Mouse (Mus musculus) heart, embryonic 14.5 days (tissue): ENCODE measurements around the gene 1110017D15Rik. TPM values are rescaled to one million over a fixed set of nuclear protein-coding genes. Genes with fewer than 3 reads are reported as not detected.

Experiments used
- ATAC-seq: fragments of 200-750 bp; cut with Nextera tagmentation; 2 replicates; pipeline ENCODE4 v1.8.0; 2017; ENCODE audit warnings: low read depth, moderate TSS enrichment; ENCODE audit not compliant: insufficient number of reproducible peaks, insufficient read depth, low FRiP score
- H3K27ac ChIP-seq, 2 experiments: fragments of 200-500 bp in 1 of 2; fragments of 300-500 bp in 1 of 2; sonication (generic) in 1 of 2; replicated peaks in 1 of 2; 2 replicates each; pipeline ENCODE4 v1.5.1; 2012 to 2014; ENCODE audit warnings: low read depth in 2 of 2, low read length in 2 of 2, control low read depth in 1 of 2, mild to moderate bottlenecking in 1 of 2, mixed read lengths in 1 of 2; ENCODE audit not compliant: control insufficient read depth in 1 of 2, insufficient read depth in 1 of 2
- H3K27me3 ChIP-seq: fragments of 300-500 bp; sonication (generic); 2 replicates; pipeline ENCODE4 v1.6.1; 2014; ENCODE audit warnings: mild to moderate bottlenecking, low read length, control low read depth; ENCODE audit not compliant: control insufficient read depth, insufficient read depth
- H3K36me3 ChIP-seq: fragments of 300-500 bp; sonication (generic); 2 replicates; pipeline ENCODE4 v1.6.1; 2014; ENCODE audit warnings: mild to moderate bottlenecking, control low read depth, low read length, mixed read lengths; ENCODE audit not compliant: control insufficient read depth, insufficient read depth
- H3K4me1 ChIP-seq, 2 experiments: fragments of 200-500 bp in 1 of 2; fragments of 300-500 bp in 1 of 2; sonication (generic) in 1 of 2; 2 replicates each; pipeline ENCODE4 v1.6.1; 2012 to 2014; ENCODE audit warnings: low read length in 2 of 2, control low read depth in 1 of 2, mixed read lengths in 1 of 2; ENCODE audit not compliant: control insufficient read depth in 2 of 2, insufficient read depth in 2 of 2
- H3K4me2 ChIP-seq: fragments of 300-500 bp; sonication (generic); 2 replicates; pipeline ENCODE4 v1.6.1; 2014; ENCODE audit warnings: mild to moderate bottlenecking, low read length
- H3K4me3 ChIP-seq, 2 experiments: fragments of 200-500 bp in 1 of 2; fragments of 300-500 bp in 1 of 2; sonication (generic) in 1 of 2; 2 replicates each; pipeline ENCODE4 v1.5.1; 2012 to 2014; ENCODE audit warnings: low read length in 2 of 2, mild to moderate bottlenecking in 2 of 2, control low read depth in 1 of 2, low read depth in 1 of 2, moderate library complexity in 1 of 2; ENCODE audit not compliant: control insufficient read depth in 1 of 2, insufficient read depth in 1 of 2
- H3K9ac ChIP-seq: fragments of 300-500 bp; sonication (generic); 2 replicates; pipeline ENCODE4 v1.6.1; 2014; ENCODE audit warnings: mild to moderate bottlenecking, low read length
- H3K9me3 ChIP-seq: fragments of 300-500 bp; sonication (generic); 2 replicates; pipeline ENCODE4 v1.6.1; 2016; ENCODE audit warnings: low read length, control low read depth; ENCODE audit not compliant: control insufficient read depth
- WGBS: fragments of 180-500 bp; shearing (Covaris S2); extraction: QIAGEN DNeasy Blood & Tissue Kit; methylation state at CpG from one replicate; pipeline ENCODE4 v1.1.7; 2014; 5-methylcytosine and 5-hydroxymethylcytosine counted together
- polyA plus RNA-seq: library from polyadenylated mRNA; unstranded; fragments of >200 nt; fragmentation: Nextera tagmentation; extraction: Ambion mirVana; gene quantifications from 2 replicates; pipeline ENCODE4 v1.2.1, GENCODE M21; 2014

The 1110017D15Rik gene
- polyA plus RNA-seq, 1 experiment from 2014 or later = 0.30 TPM

DNA sequence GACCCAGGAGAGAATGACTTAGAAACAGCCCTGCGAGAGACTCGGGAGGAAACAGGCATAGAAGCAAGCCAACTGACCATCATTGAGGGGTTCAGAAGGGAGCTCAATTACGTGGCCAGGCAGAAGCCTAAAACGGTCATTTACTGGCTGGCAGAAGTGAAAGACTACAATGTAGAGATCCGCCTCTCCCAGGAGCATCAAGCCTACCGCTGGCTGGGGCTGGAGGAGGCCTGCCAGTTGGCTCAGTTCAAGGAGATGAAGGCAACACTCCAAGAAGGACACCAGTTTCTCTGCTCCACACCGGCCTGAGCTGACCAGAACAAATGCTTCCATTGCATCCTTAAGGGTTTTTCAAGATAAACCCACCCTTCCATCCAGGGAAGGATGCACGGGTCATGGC lies 36.9 kb downstream of the 1110017D15Rik start:
- no peak overlapping the region for H3K4me2 ChIP-seq
- H3K9ac ChIP-seq = no peak overlapping the region
- peaks cover 5 to 6% of the 10 kb centered on the region in 2 experiments; a peak in 1 of 4 replicates for H3K4me1 ChIP-seq
- ATAC-seq = no peak
- 0 out of 4 replicates have a peak overlapping the region, but pooled peaks of 1 of the 2 experiments have one; percentile 0 for H3K27ac ChIP-seq
- H3K4me3 ChIP-seq = no peak overlapping the region
- WGBS = 74% methylated on average over 8 of the region's 8 CpGs
- no peaks in the 10 kb centered on the region for H3K9me3 ChIP-seq
- H3K27me3 ChIP-seq = no peaks in the 10 kb centered on the region
- peaks cover 7% of the 10 kb centered on the region; the same call in 1 of the 2 replicates for H3K36me3 ChIP-seq

DNA sequence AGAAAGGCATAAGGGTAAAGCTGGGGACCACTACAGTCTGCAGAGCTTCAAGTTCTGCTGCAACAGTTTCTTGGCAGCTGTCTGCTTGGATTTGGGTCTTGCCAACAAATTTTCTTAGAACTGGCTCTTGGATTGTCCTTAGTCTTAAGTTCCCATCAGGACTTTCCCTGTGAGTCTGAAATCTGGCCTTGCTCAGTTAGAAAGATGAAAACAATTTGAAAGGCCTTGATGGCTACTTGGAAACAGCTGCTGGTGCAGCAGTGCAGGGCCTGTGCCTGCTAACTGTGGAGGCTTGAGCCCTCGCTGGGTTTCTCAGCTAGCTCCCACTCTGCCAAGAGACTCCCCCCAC lies 37.7 kb downstream of the 1110017D15Rik start:
- WGBS = 68% methylated on average over 1 of the region's 1 CpGs
- Histone ChIP-seq H3K4me3 (no peak overlapping the region), H3K9me3 (no peaks in the 10 kb centered on the region), H3K4me1 (peaks cover 5 to 6% of the 10 kb centered on the region in 2 experiments; a peak in 1 of 4 replicates), H3K4me2 (no peak overlapping the region), H3K27me3 (no peaks in the 10 kb centered on the region), H3K27ac (0 out of 4 replicates have a peak overlapping the region, but pooled peaks of 1 of the 2 experiments have one; percentile 0), H3K9ac (no peak overlapping the region), H3K36me3 (peaks cover 7% of the 10 kb centered on the region; the same call in 1 of the 2 replicates)
- peak; percentile 16; the same call in 1 of the 2 replicates for ATAC-seq

DNA sequence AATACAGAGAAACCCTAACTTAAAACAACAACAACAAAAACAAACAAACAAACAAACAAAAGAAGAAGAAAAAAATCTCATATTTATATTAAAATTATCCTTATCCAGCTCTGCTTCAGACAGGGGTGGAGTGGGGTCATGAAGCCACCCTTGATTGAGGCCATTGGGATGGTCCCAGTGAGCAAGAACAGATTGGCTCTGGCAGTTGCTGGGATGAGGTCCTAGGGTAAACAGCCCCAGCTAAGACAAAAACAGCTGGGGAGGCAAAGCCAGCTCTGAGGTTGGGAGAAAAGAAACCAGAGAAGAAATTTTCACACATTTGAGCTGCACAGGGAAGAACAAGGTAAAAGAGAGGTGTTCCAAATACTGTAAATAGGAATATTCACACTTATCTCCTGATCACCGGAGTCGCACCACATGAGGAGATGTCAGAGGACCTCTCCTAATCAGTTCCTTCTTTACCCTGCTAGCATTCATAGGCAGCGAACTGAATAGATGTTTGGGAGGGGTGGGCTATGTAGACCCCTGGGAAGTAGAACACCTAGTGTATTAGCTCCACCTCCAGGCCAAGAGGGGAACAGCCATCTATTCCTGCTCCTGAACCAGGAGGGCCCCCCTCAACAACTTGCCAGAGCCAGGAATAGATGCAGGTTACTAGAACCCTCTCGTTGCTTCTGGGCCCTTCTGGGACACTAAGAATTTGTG lies 38.2 kb downstream of the 1110017D15Rik start:
- peaks cover 5 to 6% of the 10 kb centered on the region in 2 experiments; a peak in 1 of 4 replicates for H3K4me1 ChIP-seq
- H3K27me3 ChIP-seq = no peaks in the 10 kb centered on the region
- H3K9ac ChIP-seq = no peak overlapping the region
- WGBS = 58% methylated on average over 4 of the region's 4 CpGs
- peaks cover 7% of the 10 kb centered on the region; the same call in 1 of the 2 replicates for H3K36me3 ChIP-seq
- ATAC-seq = 0 out of 2 replicates have a peak, but pooled peaks have one; percentile 23
- no peak overlapping the region for H3K4me3 ChIP-seq
- H3K4me2 ChIP-seq = no peak overlapping the region
- no peak overlapping the region for H3K27ac ChIP-seq
- H3K9me3 ChIP-seq = no peaks in the 10 kb centered on the region

DNA sequence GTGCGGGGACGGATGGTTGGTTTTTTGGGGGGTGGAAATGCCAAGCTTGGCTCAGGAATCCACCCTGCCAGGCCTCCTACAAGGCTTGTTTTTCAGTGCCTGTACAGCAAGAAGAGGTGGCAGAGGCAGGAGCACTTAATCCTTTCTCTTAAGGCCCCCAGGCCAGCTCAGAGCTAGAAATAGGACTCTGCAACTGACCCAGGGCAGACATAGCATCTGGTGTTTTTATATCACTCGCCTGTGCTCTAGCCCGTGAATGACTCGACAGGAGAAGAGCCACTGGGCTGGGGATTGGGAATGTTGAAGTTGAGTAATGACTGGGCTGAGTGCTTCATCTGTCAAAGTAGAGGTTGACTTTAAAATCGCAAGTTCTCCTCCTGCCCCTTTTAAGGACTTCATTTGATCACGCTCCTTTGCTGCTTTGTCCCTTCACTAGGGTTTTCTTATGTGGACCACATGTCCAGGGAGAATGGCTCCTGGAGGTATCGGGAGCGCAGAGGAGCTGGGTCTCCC lies 39.4 kb downstream of the 1110017D15Rik start:
- no peaks in the 10 kb centered on the region for H3K9me3 ChIP-seq
- H3K27ac ChIP-seq = no peak overlapping the region
- no peak overlapping the region for H3K4me2 ChIP-seq
- no peak overlapping the region for H3K9ac ChIP-seq
- 71% methylated on average over 9 of the region's 9 CpGs for WGBS
- H3K27me3 ChIP-seq = no peaks in the 10 kb centered on the region
- ATAC-seq = no peak
- no peak overlapping the region for H3K4me3 ChIP-seq
- H3K4me1 ChIP-seq = peaks cover 5 to 6% of the 10 kb centered on the region in 2 experiments; a peak in 1 of 4 replicates
- H3K36me3 ChIP-seq = peaks cover 7% of the 10 kb centered on the region; the same call in 1 of the 2 replicates

DNA sequence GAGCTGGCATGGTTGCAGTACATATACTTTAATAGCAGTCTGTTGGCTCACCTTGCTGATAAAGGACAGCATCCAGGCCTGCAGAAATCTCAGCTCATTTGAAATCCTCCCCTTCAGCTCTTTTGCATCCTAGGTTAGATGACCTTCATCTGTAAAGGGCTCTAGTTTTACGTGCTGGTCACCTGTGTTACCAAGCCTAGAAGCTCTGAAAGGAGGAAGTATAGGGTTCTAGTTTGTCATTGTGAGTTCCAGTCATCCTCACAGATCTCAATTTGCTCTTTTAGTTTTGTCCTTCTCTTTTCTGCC lies 45.8 kb downstream of the 1110017D15Rik start:
- Histone ChIP-seq H3K36me3 (no peaks in the 10 kb centered on the region), H3K9me3 (no peaks in the 10 kb centered on the region), H3K4me3 (no peak overlapping the region), H3K27me3 (no peaks in the 10 kb centered on the region), H3K27ac (no peak overlapping the region), H3K9ac (no peak overlapping the region), H3K4me2 (no peak overlapping the region), H3K4me1 (0 out of 4 replicates have a peak, but pooled peaks cover 0 to 3% of the 10 kb centered on the region in 2 experiments)
- no peak for ATAC-seq
- WGBS = 83% methylated on average over 1 of the region's 1 CpGs

DNA sequence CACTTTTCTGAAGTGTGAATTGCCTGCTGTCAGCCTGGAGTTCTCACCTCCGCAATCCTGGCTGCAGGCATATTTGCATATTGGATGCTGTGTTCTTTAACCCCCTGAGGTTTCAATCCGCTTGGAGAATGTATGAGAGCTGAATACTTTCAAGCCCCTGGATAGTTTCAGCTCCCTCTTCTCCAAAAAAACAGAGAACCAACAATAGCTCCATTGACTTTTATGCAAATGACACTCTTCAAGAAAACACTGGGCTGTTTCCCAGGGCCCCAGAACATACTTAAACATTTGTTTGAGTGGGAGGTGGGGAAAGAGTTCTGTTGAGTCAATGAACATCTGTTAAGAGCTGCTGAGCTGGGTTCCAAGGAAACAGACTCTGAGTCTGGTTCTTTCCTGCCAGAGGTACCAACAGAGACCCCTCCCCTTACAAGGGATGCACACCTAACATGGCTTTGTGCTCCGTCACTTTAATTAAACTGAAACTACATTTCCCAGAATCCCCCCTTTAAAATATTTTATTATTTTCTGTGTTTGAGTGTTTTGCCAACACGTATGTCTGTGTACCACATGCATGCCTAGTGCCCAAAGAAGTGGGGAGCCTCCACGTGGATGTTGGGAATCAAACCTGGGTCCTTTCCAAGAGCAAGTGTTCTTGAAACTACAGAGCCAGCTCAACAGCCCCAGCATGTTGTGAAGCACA lies 46.3 kb downstream of the 1110017D15Rik start:
- Histone ChIP-seq H3K27ac (0 out of 4 replicates have a peak overlapping the region, but pooled peaks of 1 of the 2 experiments have one; percentile 9), H3K9me3 (no peaks in the 10 kb centered on the region), H3K36me3 (no peaks in the 10 kb centered on the region), H3K9ac (no peak overlapping the region), H3K4me3 (no peak overlapping the region), H3K4me1 (0 out of 4 replicates have a peak, but pooled peaks cover 0 to 3% of the 10 kb centered on the region in 2 experiments), H3K27me3 (no peaks in the 10 kb centered on the region), H3K4me2 (no peak overlapping the region)
- ATAC-seq = no peak
- WGBS = 47% methylated on average over 5 of the region's 5 CpGs

DNA sequence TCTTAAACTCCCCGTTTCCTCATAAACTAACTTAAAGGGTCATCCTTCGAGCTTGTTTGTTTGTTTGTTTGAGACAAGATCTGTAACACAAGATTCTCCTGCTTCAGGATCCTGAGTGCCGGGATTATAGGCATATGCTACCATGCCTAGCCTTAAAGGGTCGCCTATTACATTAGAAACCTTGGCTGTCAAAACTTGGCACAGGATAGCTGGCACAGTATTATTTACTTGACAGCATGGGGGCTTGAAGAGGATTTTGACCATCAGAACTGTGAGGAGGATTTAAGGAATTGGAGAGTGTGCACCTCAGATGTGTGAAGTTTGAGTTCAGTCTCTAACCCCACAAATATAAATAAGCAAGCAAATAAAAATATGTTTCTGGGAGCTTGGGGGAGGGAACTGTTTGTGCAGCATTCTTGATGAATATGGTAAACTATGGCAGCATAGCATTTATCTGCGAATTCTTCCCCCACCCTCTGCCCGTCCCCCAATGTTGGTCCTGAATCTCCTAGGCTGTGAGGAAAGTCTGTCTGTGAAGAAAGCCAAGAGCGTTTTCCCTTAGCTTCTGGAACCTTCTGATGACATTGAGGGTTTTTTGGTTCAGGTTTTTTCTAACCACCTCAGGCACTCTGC lies 47.0 kb downstream of the 1110017D15Rik start:
- ATAC-seq = no peak
- Histone ChIP-seq H3K27me3 (no peaks in the 10 kb centered on the region), H3K27ac (no peak overlapping the region), H3K4me3 (no peak overlapping the region), H3K4me2 (no peak overlapping the region), H3K9ac (no peak overlapping the region), H3K36me3 (no peaks in the 10 kb centered on the region), H3K4me1 (0 out of 4 replicates have a peak, but pooled peaks cover 0 to 3% of the 10 kb centered on the region in 2 experiments), H3K9me3 (no peaks in the 10 kb centered on the region)
- WGBS = 56% methylated on average over 7 of the region's 7 CpGs
